Mouse (Mus musculus) testis, postnatal 10 days (tissue): ENCODE measurements around the gene Rpap3.

ENCODE experiments used
- DNase-seq: peaks from one replicate; pipeline ENCODE4 v3.0.0; 2021; ENCODE audit warnings: low spot score

The Rpap3 gene

DNA sequence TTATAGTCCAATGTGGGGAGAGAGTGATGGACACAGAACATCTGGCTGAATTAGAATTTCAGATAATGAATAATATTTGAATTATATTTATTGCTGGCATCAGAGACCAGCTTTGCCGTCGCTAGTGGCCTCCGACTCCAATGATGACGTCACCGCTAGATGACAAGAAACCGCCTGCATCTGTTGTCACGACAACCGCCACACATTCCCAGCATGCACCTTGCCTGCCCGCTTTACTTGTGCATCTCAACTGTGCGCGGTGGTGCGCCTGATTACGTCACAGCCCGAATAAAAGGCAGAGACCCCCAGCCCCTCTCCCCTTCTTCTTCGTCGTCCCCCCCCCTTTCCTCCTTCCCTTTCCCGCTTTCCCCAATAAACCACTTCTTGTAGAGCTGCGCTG lies 57.4 kb downstream of the Rpap3 start:
- no peak for DNase-seq

DNA sequence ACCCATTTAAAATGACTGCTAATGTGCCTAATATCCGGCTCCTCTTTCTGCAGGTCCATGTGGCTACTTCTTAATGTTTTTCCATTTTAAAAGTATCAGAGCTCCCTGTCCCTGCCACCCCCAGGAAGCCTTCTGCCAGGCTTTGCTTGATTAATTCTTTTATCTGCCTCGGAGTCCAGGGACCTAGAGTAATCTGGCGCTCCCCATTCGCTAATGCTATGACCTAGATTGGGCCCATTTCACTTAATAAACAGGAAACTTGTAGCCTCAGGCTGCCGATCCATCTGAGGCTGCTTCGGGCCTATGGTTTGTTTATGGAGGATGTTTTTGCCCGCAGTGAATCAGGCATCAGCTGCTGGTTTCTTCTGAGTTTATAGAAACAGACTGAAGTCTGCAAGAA lies 59.2 kb downstream of the Rpap3 start:
- no peak for DNase-seq

DNA sequence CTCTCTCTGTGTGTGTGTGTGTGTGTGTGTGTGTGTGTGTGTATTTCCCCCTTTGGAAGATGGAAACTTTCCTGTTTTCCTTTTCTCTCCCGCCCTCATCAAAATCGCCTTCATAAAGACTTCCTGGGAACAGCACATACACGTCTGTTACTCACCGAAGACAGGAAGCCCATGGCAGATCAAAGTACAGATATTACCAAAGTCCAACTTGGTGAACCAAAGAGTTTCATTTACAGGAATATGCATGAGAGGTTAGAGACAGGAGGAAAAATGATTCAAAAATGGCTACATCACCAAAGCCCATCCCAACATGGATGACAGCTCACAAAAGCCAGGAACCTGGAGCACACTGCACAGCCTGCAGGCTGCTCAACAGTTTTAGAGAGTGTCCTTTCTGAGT lies 61.6 kb downstream of the Rpap3 start:
- no peak for DNase-seq
